Comparison of ENCODE assay signal across 8 mouse cellular contexts in the genomic region with DNA sequence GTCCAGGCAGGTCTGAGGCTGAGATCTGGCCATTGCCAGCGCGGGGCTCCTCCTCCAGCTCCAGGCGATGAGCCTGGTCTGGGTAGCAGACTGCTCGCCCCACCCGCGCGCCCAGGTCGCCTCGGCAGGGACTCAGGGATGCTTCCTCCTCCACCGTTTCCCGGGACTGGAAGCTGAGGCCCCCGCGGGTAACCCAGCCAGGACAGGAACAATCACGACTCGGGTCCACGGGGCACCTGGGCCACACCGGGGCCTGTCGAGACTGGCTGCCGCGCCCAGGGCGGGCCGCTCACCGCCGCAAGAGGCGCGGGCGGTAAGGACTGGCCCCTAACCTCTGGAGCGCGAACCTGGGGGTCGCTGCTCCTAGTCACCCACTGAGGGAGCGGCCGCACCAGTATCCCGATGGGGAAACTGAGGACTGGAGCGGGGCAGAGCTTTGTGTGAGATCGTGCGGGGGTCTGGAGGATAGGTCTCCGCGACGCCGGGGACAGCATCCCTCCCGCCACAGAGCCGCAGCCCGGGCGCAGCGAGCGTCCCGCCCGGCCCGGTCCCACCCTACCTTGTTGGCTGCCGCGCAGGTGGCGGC. TPM values are rescaled to one million over a fixed set of nuclear protein-coding genes. Genes with fewer than 3 reads are reported as not detected.
A peak's percentile ranks its signal among the peaks of the same experiment; 100 is the strongest.
DNase-seq lines count a peak whose midpoint lies in the region; ATAC-seq lines count a peak whose summit lies in the region.

No protein-coding gene starts in this region.

- intact Hi-C loops in gastrocnemius, postnatal 14 days (cut with DNase I; ENCODE audit: low total_unique reads), result loop anchor here (10.0 kb wide), 1 partner anchor 433 kb away; no protein-coding TSS in a partner anchor
- intact Hi-C loops in left cerebral cortex, postnatal 4 days (cut with DNase I), result no loop called here

- H3K27me3 ChIP-seq in forebrain, embryonic 13.5 days, result peaks cover 41% of the 10 kb centered on the region
- peaks cover 17% of the 10 kb centered on the region; the same call in 1 of the 2 replicates for H3K27me3 ChIP-seq in midbrain, embryonic 14.5 days (ENCODE audit: control insufficient read depth, insufficient read depth, low read length)

- H3K9me3 ChIP-seq in forebrain, embryonic 13.5 days (replicated peaks), result no peaks in the 10 kb centered on the region
- H3K9me3 ChIP-seq in midbrain, embryonic 14.5 days (ENCODE audit: control insufficient read depth, low read length), result no peaks in the 10 kb centered on the region

- no peak overlapping the region for H3K27ac ChIP-seq in forebrain, embryonic 13.5 days
- H3K27ac ChIP-seq in midbrain, embryonic 14.5 days (replicated peaks; ENCODE audit: low read depth, low read length), result no peak overlapping the region

- ATAC-seq in cerebellum, adult (ENCODE audit: insufficient number of reproducible peaks, low FRiP score, low TSS enrichment), result peak; percentile 23
- ATAC-seq in forebrain, embryonic 13.5 days, result peak; percentile 46
- peak; percentile 53; the same call in 1 of the 2 replicates for ATAC-seq in midbrain, embryonic 14.5 days (ENCODE audit: low FRiP score, low TSS enrichment)

- no peaks in the 10 kb centered on the region for H3K36me3 ChIP-seq in forebrain, embryonic 13.5 days (ENCODE audit: poor library complexity, severe bottlenecking)
- H3K36me3 ChIP-seq in midbrain, embryonic 14.5 days (ENCODE audit: control insufficient read depth, insufficient read depth, low read length), result no peaks in the 10 kb centered on the region

- peak overlapping the region; percentile 86 for H3K4me2 ChIP-seq in forebrain, embryonic 13.5 days
- peak overlapping the region; percentile 93 for H3K4me2 ChIP-seq in midbrain, embryonic 14.5 days (ENCODE audit: low read length)

- peaks cover 7% of the 10 kb centered on the region for H3K4me1 ChIP-seq in forebrain, embryonic 13.5 days
- 0 out of 2 replicates have a peak, but pooled peaks cover 8% of the 10 kb centered on the region for H3K4me1 ChIP-seq in midbrain, embryonic 14.5 days (ENCODE audit: control insufficient read depth, insufficient read depth, low read length)

- under 1% methylated on average over 42 of the region's 52 CpGs for WGBS in forebrain, embryonic 13.5 days
- WGBS in midbrain, embryonic 14.5 days, result 0% methylated on average over 41 of the region's 52 CpGs

- peak; percentile 8 for DNase-seq in gastrocnemius, postnatal 14 days
- DNase-seq in gastrocnemius, adult 8-10 months (ENCODE audit: low spot score in 2 of 2), result no peak
- peak; percentile 29 to 45 for DNase-seq in B cell, adult 2 months
- DNase-seq in left cerebral cortex, postnatal 4 days, result peak; percentile 45
- peak; percentile 60 for DNase-seq in midbrain, embryonic 14.5 days
- DNase-seq in urinary bladder, postnatal 36 days (ENCODE audit: low spot score in 2 of 2), result peak; percentile 38 to 44

- peak overlapping the region; percentile 74 for H3K9ac ChIP-seq in forebrain, embryonic 13.5 days
- peak overlapping the region; percentile 66 for H3K9ac ChIP-seq in midbrain, embryonic 14.5 days (replicated peaks; ENCODE audit: low read length)

- H3K4me3 ChIP-seq in forebrain, embryonic 13.5 days, result peak overlapping the region; percentile 54
- H3K4me3 ChIP-seq in midbrain, embryonic 14.5 days (replicated peaks; ENCODE audit: low read depth, low read length), result peak overlapping the region; percentile 56

RNA-seq across cellular contexts. Expression of a gene that starts 0.7 kb away (rescaled TPM):
- total RNA-seq in gastrocnemius, postnatal 14 days (2021), result under 1 TPM; 0.27 to 0.66 TPM
- total RNA-seq in gastrocnemius, adult 8-10 months (2022), result under 1 TPM in 3 of 4 experiments, not detected in 1; 0.22 to 0.61 (median 0.27) TPM
- 1.8 TPM in 2 replicates for polyA plus RNA-seq in forebrain, embryonic 13.5 days (2015; fragmentation: Nextera tagmentation; extraction: Ambion mirVana)
- total RNA-seq in left cerebral cortex, postnatal 4 days (2021), result 10 to 100 TPM; 37.9 to 39.9 TPM
- polyA plus RNA-seq in midbrain, embryonic 14.5 days (2014; fragmentation: Nextera tagmentation; extraction: Ambion mirVana), result 5.1 and 5.4 TPM in 2 replicates

RNA-seq across cellular contexts. Expression of a gene that starts 48.7 kb away (rescaled TPM):
- total RNA-seq in gastrocnemius, postnatal 14 days (2021), result 1 to 10 TPM; 1.1 TPM
- total RNA-seq in gastrocnemius, adult 8-10 months (2022), result under 1 TPM; 0.29 to 0.58 (median 0.37) TPM
- polyA plus RNA-seq in forebrain, embryonic 13.5 days (2015; fragmentation: Nextera tagmentation; extraction: Ambion mirVana), result 0.50 and 0.74 TPM in 2 replicates
- total RNA-seq in left cerebral cortex, postnatal 4 days (2021), result 1 to 10 TPM; 1.3 to 1.4 TPM
- 0.16 and 0.31 TPM in 2 replicates for polyA plus RNA-seq in midbrain, embryonic 14.5 days (2014; fragmentation: Nextera tagmentation; extraction: Ambion mirVana)

Comparison
In these comparisons a context has a peak if more than half of its experiments do, and no peak if none do; other contexts are left out.
1. DNase-seq: peak in gastrocnemius, postnatal 14 days (single experiment), B cell, adult 2 months (2 of 2), left cerebral cortex, postnatal 4 days (single experiment), midbrain, embryonic 14.5 days (single experiment) and urinary bladder, postnatal 36 days (2 of 2); none in gastrocnemius, adult 8-10 months (0 of 2).
2. RNA of a gene that starts 0.7 kb away (total RNA-seq): 37.9 to 39.9 TPM in left cerebral cortex, postnatal 4 days; 0.27 to 0.66 TPM in gastrocnemius, postnatal 14 days and 0.22 to 0.61 TPM in gastrocnemius, adult 8-10 months; every median in the first group is over 10 times any median in the second.
3. Peak in every context shown above with its lines, with median percentiles within 50 percentile points of each other: ATAC-seq.